Mouse (Mus musculus) midbrain, postnatal 0 days (tissue): ENCODE data around the gene Pxn. TPM values are rescaled to one million over a fixed set of nuclear protein-coding genes. Genes with fewer than 3 reads are reported as not detected.

Experiments used
- ATAC-seq: fragments of 200-750 bp; cut with Nextera tagmentation; 2 replicates; pipeline ENCODE4 v1.8.0; 2017; ENCODE audit warnings: moderate number of reproducible peaks, mild to moderate bottlenecking, moderate TSS enrichment, moderate library complexity; ENCODE audit not compliant: low FRiP score
- DNase-seq: peaks from one replicate; pipeline ENCODE4 v3.0.0-alpha.2; 2015; ENCODE audit warnings: low spot score
- H3K27ac ChIP-seq: fragments of 300-500 bp; sonication (generic); 2 replicates; pipeline ENCODE4 v1.5.1; 2014; ENCODE audit warnings: low read depth, mild to moderate bottlenecking, low read length, mixed read lengths
- H3K27me3 ChIP-seq: fragments of 300-500 bp; sonication (generic); 2 replicates; pipeline ENCODE4 v1.6.1; 2014; ENCODE audit warnings: low read length, control low read depth, mixed read lengths; ENCODE audit not compliant: insufficient read depth
- H3K36me3 ChIP-seq: fragments of 300-500 bp; sonication (generic); 2 replicates; pipeline ENCODE4 v1.6.1; 2014; ENCODE audit warnings: low read length, control low read depth, mixed read lengths; ENCODE audit not compliant: insufficient read depth
- H3K4me1 ChIP-seq: fragments of 300-500 bp; sonication (generic); 2 replicates; pipeline ENCODE4 v1.6.1; 2014; ENCODE audit warnings: mild to moderate bottlenecking, control low read depth, antibody characterized with exemption, low read length, mixed read lengths; ENCODE audit not compliant: insufficient read depth
- H3K4me2 ChIP-seq: fragments of 300-500 bp; sonication (generic); 2 replicates; pipeline ENCODE4 v1.6.1; 2014; ENCODE audit warnings: low read depth, mild to moderate bottlenecking, low read length, mixed read lengths; ENCODE audit not compliant: poor library complexity, severe bottlenecking
- H3K4me3 ChIP-seq: fragments of 300-500 bp; sonication (generic); 2 replicates; pipeline ENCODE4 v1.5.1; 2014; ENCODE audit warnings: low read depth, mild to moderate bottlenecking, low read length, moderate library complexity
- H3K9ac ChIP-seq: fragments of 300-500 bp; sonication (generic); replicated peaks from 2 replicates; pipeline ENCODE4 v1.6.1; 2014; ENCODE audit warnings: mild to moderate bottlenecking, low read length, moderate library complexity, mixed read lengths; ENCODE audit not compliant: poor library complexity, severe bottlenecking
- H3K9me3 ChIP-seq: fragments of 300-500 bp; sonication (generic); 2 replicates; pipeline ENCODE4 v1.6.1; 2016; ENCODE audit warnings: low read length, control low read depth
- CTCF ChIP-seq: IDR thresholded peaks from 2 replicates; pipeline ENCODE4 v1.5.1; 2016; ENCODE audit warnings: antibody characterized with exemption, mild to moderate bottlenecking
- WGBS: fragments of 180-500 bp; shearing (Covaris S2); extraction: QIAGEN DNeasy Blood & Tissue Kit; methylation state at CpG from one replicate; pipeline ENCODE4 v1.1.7; 2014; 5-methylcytosine and 5-hydroxymethylcytosine counted together
- polyA plus RNA-seq: library from polyadenylated mRNA; unstranded; fragments of >200 nt; fragmentation: Nextera tagmentation; extraction: Ambion mirVana; gene quantifications from 2 replicates; pipeline ENCODE4 v1.2.1, GENCODE M21; 2015
- total RNA-seq: library from RNA; depleted of rRNA; stranded (reverse); fragments of >200 nt; gene quantifications from 2 replicates; pipeline ENCODE4 v1.2.3, GENCODE M21; 2014

The Pxn gene
- total and polyA plus RNA-seq, 2 experiments from 2014 or later: 15.9 to 39.4 TPM

- no peaks in the 10 kb centered on the region for H3K9me3 ChIP-seq
- WGBS: 49% methylated on average over 13 of the region's 13 CpGs
- DNase-seq: no peak
- H3K9ac ChIP-seq: peak overlapping the region; percentile 88
- no peak for TF ChIP-seq CTCF
- H3K4me2 ChIP-seq: peak overlapping the region; percentile 66
- peak overlapping the region; percentile 80 for H3K4me3 ChIP-seq
- no peak overlapping the region for H3K27ac ChIP-seq
- no peaks in the 10 kb centered on the region for H3K27me3 ChIP-seq
- H3K36me3 ChIP-seq: peaks cover 17% of the 10 kb centered on the region
- peaks cover 4% of the 10 kb centered on the region; the same call in 1 of the 2 replicates for H3K4me1 ChIP-seq
- ATAC-seq: no peak
Measured at GRCm38 (mm10) chr5:115560336-115560905, 53.9 kb downstream of the Pxn start.

- H3K4me2 ChIP-seq: peak overlapping the region; percentile 68; the same call in 1 of the 2 replicates
- peak overlapping the region; percentile 96; the same call in 1 of the 2 replicates for H3K4me3 ChIP-seq
- DNase-seq: no peak
- peak overlapping the region; percentile 76; the same call in 1 of the 2 replicates for H3K27ac ChIP-seq
- 0 out of 2 replicates have a peak overlapping the region, but pooled peaks have one; percentile 29 for H3K9ac ChIP-seq
- ATAC-seq: no peak
- H3K4me1 ChIP-seq: peaks cover 12% of the 10 kb centered on the region; the same call in 1 of the 2 replicates
- no peaks in the 10 kb centered on the region for H3K9me3 ChIP-seq
- H3K27me3 ChIP-seq: no peaks in the 10 kb centered on the region
- peaks cover 17% of the 10 kb centered on the region for H3K36me3 ChIP-seq
- TF ChIP-seq CTCF: no peak
- 47% methylated on average over 5 of the region's 5 CpGs for WGBS
Measured at GRCm38 (mm10) chr5:115563771-115564585, 57.5 kb downstream of the Pxn start.

- peak within 1 kb of the TSS; percentile 76 for H3K27ac ChIP-seq
- H3K4me3 ChIP-seq: peak within 1 kb of the TSS; percentile 96
- peak; percentile 88 for ATAC-seq
- H3K9me3 ChIP-seq: no peaks in the 10 kb centered on the region
- DNase-seq: peak; percentile 81
- H3K4me1 ChIP-seq: peaks cover 12% of the 10 kb centered on the region; the same call in 1 of the 2 replicates
- peak within 1 kb of the TSS; percentile 68 for H3K4me2 ChIP-seq
- no peaks in the 10 kb centered on the region for H3K27me3 ChIP-seq
- peaks cover 17% of the 10 kb centered on the region for H3K36me3 ChIP-seq
- TF ChIP-seq CTCF: peak; percentile 57
- H3K9ac ChIP-seq: peak within 1 kb of the TSS; percentile 96
- WGBS: 3% methylated on average over 53 of the region's 55 CpGs
Measured at GRCm38 (mm10) chr5:115564737-115565393, 58.4 kb downstream of the Pxn start, which contains the start of gene Gcn1l1. TSS of gene Gcn1l1 (plus strand) at chr5:115565254.

GRCm38 (mm10) chr5:115565403-115565802 is 58.9 kb downstream of the Pxn start:
- no peak for TF ChIP-seq CTCF
- peak; percentile 25; the same call in 1 of the 2 replicates for ATAC-seq
- Histone ChIP-seq H3K36me3 (peaks cover 17% of the 10 kb centered on the region), H3K4me2 (peak overlapping the region; percentile 68), H3K4me3 (peak overlapping the region; percentile 96), H3K9ac (peak overlapping the region; percentile 96), H3K4me1 (peaks cover 9% of the 10 kb centered on the region; the same call in 1 of the 2 replicates), H3K27me3 (no peaks in the 10 kb centered on the region), H3K27ac (peak overlapping the region; percentile 76), H3K9me3 (no peaks in the 10 kb centered on the region)
- DNase-seq: peak; percentile 12
- under 1% methylated on average over 30 of the region's 46 CpGs for WGBS

GRCm38 (mm10) chr5:115568681-115569080 is 62.2 kb downstream of the Pxn start:
- Histone ChIP-seq H3K36me3 (peaks cover 9% of the 10 kb centered on the region), H3K27me3 (no peaks in the 10 kb centered on the region), H3K4me3 (no peak overlapping the region), H3K4me1 (peaks cover 7% of the 10 kb centered on the region; the same call in 1 of the 2 replicates), H3K9ac (no peak overlapping the region), H3K9me3 (no peaks in the 10 kb centered on the region), H3K27ac (no peak overlapping the region), H3K4me2 (no peak overlapping the region)
- no peak for TF ChIP-seq CTCF
- ATAC-seq (no peak), DNase-seq (no peak)
- 71% methylated on average over 10 of the region's 10 CpGs for WGBS
